In genomic region chr11:18408071-18408752, GRCm38 (mm10) we compare ENCODE assay signal across 23 mouse cellular contexts.
A peak's percentile ranks its signal among the peaks of the same experiment; 100 is the strongest.
DNase-seq lines count a peak whose midpoint lies in the region; ATAC-seq and TF ChIP-seq lines count a peak whose summit lies in the region.
"Had no signal": no experiment of that assay in that cellular context is flagged by ENCODE, and none has a peak within 500 bp of the region (broad histone marks: within the 10 kb centered on the region; RNA-seq: fewer than 3 reads in every experiment).

No protein-coding gene starts in this region.

- no peak overlapping the region for H3K27ac ChIP-seq in kidney, postnatal 0 days
- no peak overlapping the region for H3K27ac ChIP-seq in kidney, embryonic 16.5 days (ENCODE audit: low read length)
- H3K27ac ChIP-seq in intestine, embryonic 15.5 days: no peak overlapping the region
- H3K27ac ChIP-seq: embryonic facial prominence, embryonic 12.5 days; hindbrain, embryonic 14.5 days; limb, embryonic 10.5 days; midbrain, embryonic 10.5 days had no signal

- H3K27me3 ChIP-seq in kidney, postnatal 0 days (ENCODE audit: insufficient read depth, low read length): no peaks in the 10 kb centered on the region
- H3K27me3 ChIP-seq in kidney, embryonic 16.5 days (ENCODE audit: insufficient read depth, low read length): no peaks in the 10 kb centered on the region
- H3K27me3 ChIP-seq in intestine, embryonic 15.5 days (replicated peaks): no peaks in the 10 kb centered on the region
- H3K27me3 ChIP-seq: embryonic facial prominence, embryonic 12.5 days had no signal

- DNase-seq in kidney, postnatal 0 days (ENCODE audit: low spot score): peak; percentile 38
- peak; percentile 36 for DNase-seq in embryo, embryonic 11 days
- peak; percentile 35 for DNase-seq in lung, postnatal 25 days (ENCODE audit: low spot score)
- DNase-seq in layer of hippocampus, adult 8-10 months (ENCODE audit: low spot score in 2 of 2): no peak
- DNase-seq in liver: no peak
- DNase-seq: adrenal gland, postnatal 25 days; cerebellum, adult 11 months; cerebellum, postnatal 25 days; gastrocnemius, postnatal 14 days; heart, adult 18-20 months; heart, postnatal 36 days; kidney, adult 11 months; layer of hippocampus, adult 9-11 months; thymus, postnatal 4 days had no signal

- H3K9ac ChIP-seq in kidney, postnatal 0 days (ENCODE audit: low read depth, low read length): no peak overlapping the region
- H3K9ac ChIP-seq in kidney, embryonic 16.5 days (replicated peaks; ENCODE audit: low read length): no peak overlapping the region
- no peak overlapping the region for H3K9ac ChIP-seq in intestine, embryonic 15.5 days
- H3K9ac ChIP-seq: embryonic facial prominence, embryonic 12.5 days; hindbrain, embryonic 14.5 days had no signal

- no peak for ATAC-seq in kidney, postnatal 0 days (replicated peaks; ENCODE audit: low FRiP score, low read depth)
- ATAC-seq in kidney, embryonic 16.5 days (ENCODE audit: low FRiP score, low TSS enrichment): no peak
- peak; percentile 53; the same call in 1 of the 2 replicates for ATAC-seq in intestine, embryonic 15.5 days
- ATAC-seq: forebrain, embryonic 14.5 days had no signal

- H3K36me3 ChIP-seq in kidney, postnatal 0 days (ENCODE audit: insufficient read depth, low read length): no peaks in the 10 kb centered on the region
- no peaks in the 10 kb centered on the region for H3K36me3 ChIP-seq in kidney, embryonic 16.5 days (ENCODE audit: insufficient read depth, low read length)
- H3K36me3 ChIP-seq in intestine, embryonic 15.5 days: no peaks in the 10 kb centered on the region
- H3K36me3 ChIP-seq: embryonic facial prominence, embryonic 12.5 days; limb, embryonic 10.5 days; midbrain, embryonic 10.5 days had no signal

- H3K9me3 ChIP-seq in kidney, postnatal 0 days (replicated peaks; ENCODE audit: low read length): no peaks in the 10 kb centered on the region
- H3K9me3 ChIP-seq in kidney, embryonic 16.5 days (ENCODE audit: low read length): no peaks in the 10 kb centered on the region
- H3K9me3 ChIP-seq in intestine, embryonic 15.5 days: no peaks in the 10 kb centered on the region
- H3K9me3 ChIP-seq: embryonic facial prominence, embryonic 12.5 days; limb, embryonic 10.5 days; midbrain, embryonic 10.5 days had no signal

- WGBS in kidney, postnatal 0 days: 42% methylated on average over 8 of the region's 8 CpGs
- WGBS in kidney, embryonic 16.5 days: 44% methylated on average over 8 of the region's 8 CpGs
- 30% methylated on average over 8 of the region's 8 CpGs for WGBS in intestine, embryonic 15.5 days

- no peaks in the 10 kb centered on the region for H3K4me1 ChIP-seq in kidney, postnatal 0 days (replicated peaks; ENCODE audit: insufficient read depth, low read length)
- H3K4me1 ChIP-seq in kidney, embryonic 16.5 days (ENCODE audit: insufficient read depth, low read length): no peaks in the 10 kb centered on the region; the same call in 1 of the 2 replicates
- H3K4me1 ChIP-seq in intestine, embryonic 15.5 days (replicated peaks): no peaks in the 10 kb centered on the region
- H3K4me1 ChIP-seq: embryonic facial prominence, embryonic 12.5 days; midbrain, embryonic 10.5 days had no signal

- no peak overlapping the region for H3K4me3 ChIP-seq in kidney, postnatal 0 days (replicated peaks; ENCODE audit: low read depth, low read length)
- no peak overlapping the region for H3K4me3 ChIP-seq in kidney, embryonic 16.5 days (ENCODE audit: low read length)
- H3K4me3 ChIP-seq in intestine, embryonic 15.5 days (replicated peaks): no peak overlapping the region
- H3K4me3 ChIP-seq: embryonic facial prominence, embryonic 12.5 days; erythroblast, embryonic 14.5 days; limb, embryonic 10.5 days; midbrain, embryonic 10.5 days had no signal

- H3K4me2 ChIP-seq in kidney, postnatal 0 days (ENCODE audit: low read length): no peak overlapping the region
- H3K4me2 ChIP-seq in kidney, embryonic 16.5 days (replicated peaks; ENCODE audit: low read depth, low read length): no peak overlapping the region
- no peak overlapping the region for H3K4me2 ChIP-seq in intestine, embryonic 15.5 days (replicated peaks)
- H3K4me2 ChIP-seq: embryonic facial prominence, embryonic 12.5 days; hindbrain, embryonic 14.5 days; liver, embryonic 11.5 days had no signal

- TF ChIP-seq CTCF in kidney, postnatal 0 days (IDR thresholded peaks at IDR 0.05; ENCODE audit: low read depth): no peak

Comparison
In these comparisons a context has a peak if more than half of its experiments do, and no peak if none do; other contexts are left out.
1. DNase-seq: peak in kidney, postnatal 0 days (single experiment), embryo, embryonic 11 days (single experiment) and lung, postnatal 25 days (single experiment); none in layer of hippocampus, adult 8-10 months (0 of 2) and liver (single experiment).